Mouse (Mus musculus): ENCODE results near the gene Apof.
"Not testable (repeated sequence)": the region's sequence is repeated elsewhere in the genome, so short reads cannot be mapped to it uniquely, and the experiment has no call there.

The Apof gene

DNA sequence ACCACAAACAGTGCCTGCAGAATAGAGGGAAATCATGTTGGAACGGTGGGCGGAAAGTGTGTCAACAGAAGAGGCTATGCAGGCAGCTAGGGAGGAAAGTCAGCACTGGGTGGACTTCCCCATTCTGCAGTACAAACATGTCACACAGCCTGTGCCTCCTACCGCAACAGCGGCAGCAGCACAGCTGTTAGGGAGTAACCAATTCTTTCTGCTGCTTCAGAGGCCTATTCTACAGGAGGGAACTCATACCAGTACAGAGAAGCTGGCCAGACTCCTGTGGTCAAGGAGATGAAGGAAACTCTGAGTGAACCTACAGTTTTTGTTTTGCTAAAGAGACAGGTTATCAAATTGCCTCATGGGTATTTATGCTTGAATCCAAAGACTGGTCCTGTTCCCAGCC, 9.5 kb upstream of the Apof start:
- CTCF ChIA-PET: interaction anchor here (0.6 to 1.4 kb wide), 2 partner anchors 25 to 584 kb away, joined by 4 to 14 read pairs; no protein-coding TSS in a partner anchor

DNA sequence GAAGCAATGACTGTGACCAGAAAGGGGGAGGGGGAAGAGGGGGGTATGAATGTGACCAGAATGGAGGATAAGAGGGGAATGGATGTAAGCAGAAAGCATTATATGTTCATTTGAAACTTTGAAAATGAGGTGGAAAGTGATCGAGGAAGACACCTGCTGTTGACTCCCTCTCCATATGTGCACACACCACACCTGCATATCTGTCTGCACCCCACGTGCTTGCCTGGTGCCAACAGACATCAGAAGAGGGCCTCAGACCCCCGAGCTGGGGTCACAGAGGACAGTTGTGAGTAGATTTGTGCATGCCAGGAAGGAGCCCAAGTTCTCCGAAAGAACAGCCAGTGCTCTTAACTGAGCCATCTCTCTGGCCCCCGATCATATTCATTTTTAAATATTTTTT, 8.5 kb upstream of the Apof start:
- CTCF ChIA-PET: interaction anchor here (0.6 kb wide), 1 partner anchor 113 kb away, joined by 4 read pairs; no protein-coding TSS in a partner anchor

- CTCF ChIA-PET: not testable (repeated sequence)
Measured at GRCm38 (mm10) chr10:128260376-128260775, 8.1 kb upstream of the Apof start.

- CTCF ChIA-PET: no interaction called here
Measured at GRCm38 (mm10) chr10:128262300-128262699, 6.2 kb upstream of the Apof start.

DNA sequence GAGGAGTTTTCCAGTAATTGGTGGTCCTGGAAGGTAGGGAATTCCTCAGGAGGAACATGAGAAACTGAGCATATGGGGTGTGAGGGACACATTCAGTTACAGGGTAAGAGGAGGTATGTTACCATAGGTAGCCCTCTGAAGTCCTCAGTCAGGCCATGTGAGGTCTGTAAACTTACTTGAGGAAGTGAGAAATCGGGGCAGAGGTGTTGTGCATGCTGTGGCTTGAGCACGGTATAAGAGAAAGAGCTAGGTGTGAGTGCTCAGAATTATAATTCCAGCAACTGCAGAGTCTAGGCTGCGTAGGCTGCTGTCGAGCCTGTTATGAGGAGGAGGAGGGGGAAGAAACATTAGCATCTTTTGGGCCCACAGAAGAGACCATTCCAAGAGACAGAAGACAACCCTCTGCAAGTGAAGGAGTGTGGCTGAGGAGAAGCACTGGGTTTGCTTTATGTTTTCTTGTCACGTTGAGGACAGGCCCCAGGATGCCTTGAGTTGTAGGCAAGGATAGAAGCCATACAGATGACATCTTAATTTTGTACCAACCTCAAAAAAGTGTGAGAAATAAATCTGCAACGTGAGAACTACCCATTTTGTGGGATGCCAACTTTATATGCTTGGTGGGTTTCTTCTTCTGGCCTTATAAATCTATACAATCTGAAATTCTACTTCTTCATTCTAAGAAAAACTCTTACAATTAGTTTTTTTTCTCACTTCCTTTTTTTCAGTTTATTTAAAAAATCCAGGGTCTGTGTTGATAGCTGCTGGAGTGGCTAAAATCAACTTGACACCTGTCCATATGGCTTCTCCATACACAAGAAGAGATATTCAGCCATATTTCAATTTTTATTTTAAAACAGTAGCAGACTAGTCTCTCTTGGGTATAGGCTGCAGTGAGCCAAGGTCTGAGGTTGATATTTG, 4.8 kb upstream of the Apof start:
- CTCF ChIA-PET: no interaction called here

DNA sequence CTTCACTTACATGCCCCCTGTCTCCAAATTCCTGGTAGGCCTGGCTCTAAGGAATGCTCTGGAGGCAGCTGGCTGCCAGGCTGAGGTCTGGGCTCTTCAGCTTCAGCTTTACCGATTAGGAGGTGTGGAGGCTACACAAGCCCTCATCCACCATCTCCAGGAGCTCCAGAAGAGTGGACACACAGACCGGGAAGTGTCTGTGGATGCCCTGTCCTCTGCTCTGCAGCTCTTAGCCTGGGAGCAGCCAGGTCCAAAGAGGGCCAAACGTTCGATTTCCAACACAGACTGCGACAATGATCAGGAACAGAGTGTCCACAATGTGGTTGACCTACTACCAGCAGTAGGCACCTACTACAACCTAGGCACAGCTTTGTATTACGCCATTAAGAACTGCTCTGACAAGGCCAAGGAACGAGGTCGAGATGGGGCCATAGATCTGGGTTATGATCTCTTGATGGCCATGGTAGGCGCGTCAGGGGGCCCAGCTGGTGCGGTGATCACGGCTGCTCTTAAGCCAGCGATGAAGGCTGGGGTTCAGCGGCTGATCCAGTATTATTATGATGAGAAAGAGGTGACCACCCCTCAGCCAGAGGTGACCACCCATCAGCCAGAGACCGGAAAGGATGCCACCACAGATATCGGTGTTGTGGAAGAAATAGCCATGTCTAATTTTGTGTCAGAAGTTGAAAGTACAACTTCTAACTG, 887 bp downstream of the Apof start:
- CTCF ChIA-PET: no interaction called here

DNA sequence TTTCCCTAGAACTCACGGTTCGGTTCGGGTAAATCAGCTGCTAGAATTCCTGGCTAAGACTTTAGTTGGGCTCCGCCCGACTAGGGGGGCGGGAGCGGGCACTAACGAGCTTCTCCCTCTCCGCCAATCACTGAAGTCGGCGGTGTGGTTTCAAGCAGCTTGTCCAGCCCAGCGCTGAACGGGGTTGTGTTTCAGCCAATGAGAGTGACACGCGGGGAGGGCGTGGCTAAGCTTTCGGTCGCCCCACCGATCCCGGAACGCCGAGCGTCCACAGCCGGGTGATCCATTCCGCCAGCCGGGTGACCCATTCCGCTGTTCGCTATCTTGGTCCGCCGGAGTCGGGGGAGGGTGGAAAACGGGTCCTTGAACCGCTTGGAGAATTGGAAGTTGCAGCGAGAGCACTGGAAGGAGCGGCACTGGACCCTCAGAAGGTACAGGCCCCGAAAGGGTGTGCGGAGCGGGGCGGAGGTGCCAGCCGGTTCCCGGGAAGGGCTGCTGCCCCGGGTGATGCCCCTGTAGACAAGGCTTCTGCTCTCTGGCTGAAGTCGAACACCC, 1.9 kb downstream of the Apof start, which contains the start of gene Stat2:
TSS of gene Stat2 (plus strand) at position 273 of the 555 bp plus-strand sequence.
- CTCF ChIA-PET: no interaction called here

DNA sequence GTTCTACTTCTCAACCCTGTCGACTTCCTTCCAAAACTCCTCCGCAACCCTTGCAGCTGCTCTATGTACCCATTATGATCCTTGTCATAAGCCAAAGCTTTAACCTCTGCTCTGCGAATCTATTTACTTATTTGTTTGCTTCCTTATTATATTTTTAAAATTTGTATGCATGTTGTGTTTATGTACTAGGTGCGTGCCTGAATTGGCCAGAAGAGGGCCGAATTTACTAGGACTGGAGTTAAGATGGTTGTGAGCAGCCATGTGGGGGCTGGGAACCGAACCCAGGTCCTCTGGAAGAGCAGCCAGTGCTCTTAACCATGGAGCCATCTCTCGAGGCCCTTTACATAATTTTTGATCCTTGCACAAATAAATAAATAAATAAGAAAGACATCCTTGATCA, 2.4 kb downstream of the Apof start:
- CTCF ChIA-PET: no interaction called here

DNA sequence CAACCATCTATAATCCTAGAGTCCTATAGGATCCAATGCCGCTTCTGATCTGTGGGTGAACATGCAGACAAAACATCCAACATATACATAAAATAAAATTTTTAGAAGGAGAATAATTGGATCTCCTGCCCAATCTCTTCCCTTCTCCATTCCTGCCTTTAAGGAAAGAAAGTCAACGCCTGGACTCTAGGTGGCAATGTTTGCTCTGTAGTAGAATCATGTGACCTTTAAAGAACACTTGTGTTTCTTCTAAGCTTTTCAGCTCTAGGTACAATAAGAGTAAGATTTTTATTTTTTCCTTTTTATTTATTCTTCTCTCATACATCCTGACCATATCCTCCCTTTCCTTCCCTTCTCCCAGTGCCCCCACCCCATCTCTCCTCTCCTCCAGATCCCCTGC, 3.4 kb downstream of the Apof start:
- CTCF ChIA-PET: interaction anchor here (1.1 kb wide), 1 partner anchor 9 kb away, joined by 3 read pairs; no protein-coding TSS in a partner anchor

DNA sequence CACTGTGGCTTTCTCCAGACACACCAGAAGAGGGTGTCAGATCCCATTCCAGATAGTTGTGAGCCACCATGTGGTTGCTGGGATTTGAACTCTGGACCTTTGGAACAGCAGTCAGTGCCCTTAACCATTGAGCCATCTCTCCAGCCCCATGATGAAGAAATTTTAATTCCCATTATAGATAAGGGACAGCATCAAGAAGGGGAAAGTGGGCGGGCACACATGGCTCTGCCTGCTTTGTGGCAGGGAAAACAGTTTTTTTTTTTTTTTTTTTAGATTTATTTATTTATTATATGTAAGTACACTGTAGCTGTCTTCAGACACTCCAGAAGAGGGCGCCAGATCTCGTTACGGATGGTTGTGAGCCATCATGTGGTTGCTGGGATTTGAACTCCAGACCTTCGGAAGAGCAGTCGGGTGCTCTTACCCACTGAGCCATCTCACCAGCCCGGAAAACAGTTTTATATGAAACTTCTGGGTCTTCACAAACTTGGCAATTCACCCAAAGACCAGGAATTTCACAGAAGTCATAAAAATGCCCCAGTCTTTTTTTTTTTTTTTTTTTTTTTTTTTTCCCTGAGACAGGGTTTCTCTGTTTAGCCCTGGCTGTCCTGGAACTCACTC, 4.5 kb downstream of the Apof start:
- CTCF ChIA-PET: interaction anchor here (0.6 kb wide), 2 partner anchors 49 to 149 kb away, joined by 4 to 9 read pairs; no protein-coding TSS in a partner anchor

GRCm38 (mm10) chr10:128275374-128275773, 6.9 kb downstream of the Apof start:
- CTCF ChIA-PET: not testable (repeated sequence)

DNA sequence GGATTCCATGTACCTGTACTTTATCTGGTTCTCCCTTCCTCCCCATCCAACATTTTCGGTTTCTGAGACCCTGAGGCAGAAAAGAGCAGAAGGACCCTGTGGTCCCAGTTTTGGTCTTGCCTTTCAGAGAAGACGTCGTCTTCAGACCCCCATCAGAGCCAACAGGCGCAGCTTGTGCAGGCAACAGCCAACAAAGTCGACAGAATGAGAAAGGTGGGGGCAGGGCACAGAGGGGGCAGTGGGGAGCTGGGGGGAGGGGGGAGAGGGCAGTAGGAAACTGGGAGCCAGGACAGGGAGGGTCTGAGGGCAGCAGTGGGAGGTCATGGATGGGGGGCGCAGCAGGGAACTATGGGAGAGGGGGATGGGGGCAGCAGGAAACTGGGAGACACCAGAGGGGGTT, 9.7 kb downstream of the Apof start:
- CTCF ChIA-PET: interaction anchor here (0.5 kb wide), 1 partner anchor 211 kb away, joined by 3 read pairs; no protein-coding TSS in a partner anchor

DNA sequence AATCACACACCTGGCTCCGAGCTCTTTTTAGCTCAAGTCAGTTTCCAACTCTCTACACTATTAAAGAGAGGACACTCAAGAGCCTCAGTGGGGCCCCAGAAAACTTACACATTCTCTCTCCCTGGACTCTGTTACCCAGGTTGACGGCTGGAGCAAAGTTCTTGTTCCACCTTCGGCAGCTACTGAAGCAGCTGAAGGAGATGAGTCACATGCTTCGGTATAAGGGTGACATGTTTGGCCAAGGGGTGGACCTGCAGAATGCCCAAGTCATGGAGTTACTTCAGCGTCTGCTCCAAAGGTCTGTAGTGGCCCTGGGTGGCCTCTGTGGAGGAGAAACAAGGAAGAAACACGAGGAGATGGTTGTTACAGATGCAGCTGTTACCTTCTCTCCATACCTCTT, 12.5 kb downstream of the Apof start:
- CTCF ChIA-PET: interaction anchor here (1.4 kb wide), 1 partner anchor 9 kb away, joined by 3 read pairs; no protein-coding TSS in a partner anchor

- CTCF ChIA-PET: interaction anchor here (0.8 to 1.4 kb wide), 2 partner anchors 10 to 857 kb away, joined by 3 to 32 read pairs; no protein-coding TSS in a partner anchor
Measured at GRCm38 (mm10) chr10:128281682-128282081, 13.2 kb downstream of the Apof start.

DNA sequence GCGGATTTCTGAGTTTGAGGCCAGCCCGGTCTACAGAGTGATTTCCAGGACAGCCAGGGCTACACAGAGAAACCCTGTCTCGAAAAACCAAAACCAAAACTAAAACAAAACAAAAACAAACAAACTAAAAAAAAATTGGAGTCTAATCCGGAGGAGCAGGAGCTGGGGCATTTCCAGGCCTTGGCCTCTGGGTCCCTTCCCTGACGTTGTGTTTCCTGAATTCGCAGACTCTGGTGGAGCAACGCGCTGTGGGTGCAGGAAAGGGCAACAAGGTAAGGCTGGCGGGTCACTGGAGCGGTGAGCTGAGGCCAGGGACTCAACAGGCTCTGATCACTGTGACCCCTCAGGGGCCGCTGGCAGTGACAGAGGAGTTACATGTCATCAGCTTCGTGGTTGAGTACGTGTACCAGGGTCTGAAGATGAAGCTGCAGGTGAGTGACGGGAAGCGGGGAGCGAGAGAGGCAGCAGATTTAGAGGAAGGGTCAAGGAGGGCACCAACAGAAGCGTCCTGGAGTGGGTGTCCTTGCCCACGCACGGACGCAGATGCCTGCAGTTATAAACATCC, 14.5 kb downstream of the Apof start:
- CTCF ChIA-PET: interaction anchor here (1.1 kb wide), 1 partner anchor 69 kb away, joined by 3 read pairs; no protein-coding TSS in a partner anchor

GRCm38 (mm10) chr10:128283604-128284579, 15.4 kb downstream of the Apof start:
- CTCF ChIA-PET: interaction anchor here (0.9 to 1.1 kb wide), 3 partner anchors 26 to 70 kb away, joined by 3 to 4 read pairs (median 3); no protein-coding TSS in a partner anchor

DNA sequence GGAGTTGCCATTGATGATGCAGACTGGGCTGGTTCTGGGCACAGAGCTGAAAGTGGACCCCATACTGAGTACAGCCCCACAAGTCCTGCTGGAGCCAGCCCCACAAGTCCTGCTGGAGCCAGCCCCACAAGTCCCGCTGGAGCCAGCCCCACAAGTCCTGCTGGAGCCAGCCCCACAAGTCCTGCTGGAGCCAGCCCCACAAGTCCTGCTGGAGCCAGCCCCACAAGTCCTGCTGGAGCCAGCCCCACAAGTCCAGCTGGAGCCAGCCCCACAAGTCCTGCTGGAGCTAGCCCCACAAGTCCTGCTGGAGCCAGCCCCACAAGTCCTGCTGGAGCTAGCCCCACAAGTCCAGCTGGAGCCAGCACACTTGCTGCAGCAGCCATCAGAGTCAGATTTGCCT, 22.1 kb downstream of the Apof start:
- CTCF ChIA-PET: interaction anchor here (0.5 kb wide), 1 partner anchor 215 kb away, joined by 3 read pairs; no protein-coding TSS in a partner anchor

DNA sequence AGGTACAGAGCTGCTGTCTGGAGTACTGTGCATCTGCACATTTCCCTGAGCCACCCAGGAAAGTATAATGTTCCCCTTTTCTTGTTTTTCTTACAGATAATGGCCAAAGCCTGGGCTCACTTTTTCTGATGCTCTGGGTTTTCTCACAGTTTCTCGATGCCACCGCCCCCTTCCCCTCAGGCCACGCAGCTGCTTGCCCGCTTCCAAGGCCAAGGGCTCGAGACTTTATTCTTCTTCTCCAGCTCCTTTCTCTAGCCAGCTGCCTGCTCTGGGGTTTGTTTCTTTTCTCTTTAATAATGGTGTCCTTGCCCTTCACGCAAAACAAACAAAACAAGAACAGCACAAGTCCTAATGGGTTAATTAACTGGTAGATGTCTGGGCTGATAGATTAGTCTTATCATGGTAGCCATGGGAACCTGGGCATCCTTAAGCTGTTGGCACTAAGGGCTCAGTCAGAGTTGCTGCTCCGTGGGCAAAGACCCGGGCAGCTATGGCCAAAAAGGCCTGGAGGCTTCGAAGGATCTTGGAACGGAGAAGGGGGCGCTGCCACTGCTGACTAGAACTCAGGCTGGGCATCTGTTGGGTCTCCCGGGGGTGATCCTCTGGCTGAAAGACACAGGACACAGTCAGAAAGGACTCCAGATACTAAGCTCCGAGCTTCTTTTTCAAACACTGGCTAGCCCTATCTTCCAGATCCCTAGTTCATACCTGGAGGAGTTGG, 28.1 kb downstream of the Apof start:
- CTCF ChIA-PET: no interaction called here

DNA sequence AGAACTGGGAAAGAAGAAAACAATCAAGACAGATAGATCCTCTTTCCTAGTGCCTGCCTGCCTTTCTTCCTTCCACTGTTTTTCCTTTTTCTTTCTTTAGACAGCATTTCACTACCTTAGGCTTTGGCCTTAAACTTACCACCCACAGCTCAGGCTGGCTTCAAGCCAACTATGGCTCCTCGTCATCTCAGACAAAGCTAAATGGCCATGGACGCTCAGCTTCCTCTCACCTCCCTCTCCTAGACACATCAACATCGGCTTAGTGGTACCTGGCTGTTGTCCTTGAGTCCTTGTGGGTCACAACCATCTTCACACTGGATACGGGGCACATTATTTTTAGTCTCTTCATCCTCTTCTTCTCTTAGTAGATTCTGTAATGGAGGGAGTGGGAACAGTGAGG, 28.8 kb downstream of the Apof start:
- CTCF ChIA-PET: no interaction called here
